Comparison of ENCODE assay signal across 19 mouse cellular contexts in the genomic region with DNA sequence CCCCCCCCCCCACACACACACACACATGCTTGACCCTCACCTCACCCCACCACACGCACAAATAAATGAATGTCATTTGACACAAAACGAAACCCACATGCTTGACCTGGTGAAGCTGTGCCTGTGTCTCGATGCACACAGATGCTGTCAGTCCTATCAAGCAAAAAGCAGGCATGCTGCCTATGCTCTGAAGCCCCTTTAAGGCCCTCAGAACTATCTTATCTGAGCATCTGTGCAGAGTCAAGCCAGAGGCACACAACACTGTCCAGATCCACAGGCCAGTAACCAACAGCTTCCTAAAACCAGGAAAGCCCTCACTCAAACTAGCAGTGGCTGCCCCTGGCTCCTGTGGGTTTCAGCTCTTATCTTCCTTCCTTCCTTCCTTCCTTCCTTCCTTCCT. TPM values are rescaled to one million over a fixed set of nuclear protein-coding genes. Genes with fewer than 3 reads are reported as not detected.
DNase-seq lines count a peak whose midpoint lies in the region; ATAC-seq and TF ChIP-seq lines count a peak whose summit lies in the region.
"Had no signal": no experiment of that assay in that cellular context is flagged by ENCODE, and none has a peak within 500 bp of the region (broad histone marks: within the 10 kb centered on the region; RNA-seq: fewer than 3 reads in every experiment).

No protein-coding gene starts in this region.

- 34% methylated on average over 3 of the region's 3 CpGs for WGBS in liver, embryonic 13.5 days (ENCODE audit: insufficient replicate concordance)
- 48% methylated on average over 3 of the region's 3 CpGs for WGBS in liver, postnatal 0 days (ENCODE audit: insufficient replicate concordance)
- 74% methylated on average over 3 of the region's 3 CpGs for WGBS in forebrain, embryonic 13.5 days

- no peaks in the 10 kb centered on the region for H3K27me3 ChIP-seq in liver, embryonic 13.5 days
- H3K27me3 ChIP-seq in liver, postnatal 0 days (ENCODE audit: insufficient read depth, low read length), result no peaks in the 10 kb centered on the region
- no peaks in the 10 kb centered on the region for H3K27me3 ChIP-seq in forebrain, embryonic 13.5 days
- H3K27me3 ChIP-seq: embryonic facial prominence, embryonic 12.5 days had no signal

- H3K4me3 ChIP-seq in liver, embryonic 13.5 days (replicated peaks), result no peak overlapping the region
- no peak overlapping the region for H3K4me3 ChIP-seq in liver, postnatal 0 days (ENCODE audit: low read depth, low read length)
- no peak overlapping the region for H3K4me3 ChIP-seq in forebrain, embryonic 13.5 days
- H3K4me3 ChIP-seq: embryonic facial prominence, embryonic 12.5 days; gastrocnemius, adult 2 months; heart, embryonic 13.5 days; hindbrain, embryonic 12.5 days had no signal

- ATAC-seq in liver, embryonic 13.5 days (ENCODE audit: low read depth), result peak; percentile 76
- no peak for ATAC-seq in liver, postnatal 0 days
- no peak for ATAC-seq in forebrain, embryonic 13.5 days
- ATAC-seq: forebrain, embryonic 16.5 days; hindbrain, embryonic 16.5 days had no signal

- no peak for TF ChIP-seq CTCF in liver, postnatal 0 days (IDR thresholded peaks at IDR 0.05; ENCODE audit: low read depth)

- H3K4me1 ChIP-seq in liver, embryonic 13.5 days (replicated peaks), result peaks cover 16% of the 10 kb centered on the region
- no peaks in the 10 kb centered on the region for H3K4me1 ChIP-seq in liver, postnatal 0 days (ENCODE audit: insufficient read depth)
- H3K4me1 ChIP-seq in forebrain, embryonic 13.5 days, result peaks cover 3% of the 10 kb centered on the region; the same call in 1 of the 2 replicates
- H3K4me1 ChIP-seq: embryonic facial prominence, embryonic 12.5 days; hindbrain, embryonic 12.5 days had no signal

- TF ChIP-seq EP300 in liver, postnatal 0 days (IDR thresholded peaks at IDR 0.05; ENCODE audit: low read depth), result no peak

- H3K36me3 ChIP-seq in liver, embryonic 13.5 days, result no peaks in the 10 kb centered on the region
- no peaks in the 10 kb centered on the region for H3K36me3 ChIP-seq in liver, postnatal 0 days (replicated peaks; ENCODE audit: insufficient read depth, low read length)
- no peaks in the 10 kb centered on the region for H3K36me3 ChIP-seq in forebrain, embryonic 13.5 days (ENCODE audit: poor library complexity, severe bottlenecking)
- H3K36me3 ChIP-seq: embryonic facial prominence, embryonic 12.5 days; heart, embryonic 13.5 days; hindbrain, embryonic 12.5 days had no signal

- no peaks in the 10 kb centered on the region for H3K9me3 ChIP-seq in liver, embryonic 13.5 days (replicated peaks)
- H3K9me3 ChIP-seq in liver, postnatal 0 days (ENCODE audit: low read length), result no peaks in the 10 kb centered on the region
- H3K9me3 ChIP-seq in forebrain, embryonic 13.5 days (replicated peaks), result no peaks in the 10 kb centered on the region
- H3K9me3 ChIP-seq: embryonic facial prominence, embryonic 12.5 days; heart, embryonic 13.5 days; hindbrain, embryonic 12.5 days had no signal

- intact Hi-C loops in heart, postnatal 25 days (cut with DNase I), result no loop called here

- H3K27ac ChIP-seq in liver, embryonic 13.5 days, result no peak overlapping the region
- no peak overlapping the region for H3K27ac ChIP-seq in liver, postnatal 0 days (ENCODE audit: low read depth)
- no peak overlapping the region for H3K27ac ChIP-seq in forebrain, embryonic 13.5 days
- H3K27ac ChIP-seq: embryonic facial prominence, embryonic 12.5 days; gastrocnemius, adult 2 months; heart, embryonic 13.5 days; hindbrain, embryonic 12.5 days had no signal

- H3K9ac ChIP-seq in liver, embryonic 13.5 days, result no peak overlapping the region
- H3K9ac ChIP-seq in liver, postnatal 0 days (replicated peaks), result no peak overlapping the region
- H3K9ac ChIP-seq in forebrain, embryonic 13.5 days, result no peak overlapping the region
- H3K9ac ChIP-seq: embryonic facial prominence, embryonic 12.5 days; heart, embryonic 13.5 days; hindbrain, embryonic 12.5 days had no signal

- peak; percentile 29 for DNase-seq in embryo, embryonic 10 days (ENCODE audit: low spot score)
- DNase-seq in embryo, embryonic 10.5 days (ENCODE audit: low spot score), result no peak
- DNase-seq in A20 (ENCODE audit: low read depth, low spot score), result peak; percentile 76
- no peak for DNase-seq in liver, embryonic 13.5 days
- no peak for DNase-seq in liver, postnatal 0 days
- DNase-seq in heart, postnatal 25 days (ENCODE audit: low spot score), result no peak
- DNase-seq: adrenal gland, adult 2 months; adrenal gland, postnatal 25 days; cerebellum, adult 18-20 months; cerebellum, adult 9-11 months; gastrocnemius, adult 2 months; gastrocnemius, postnatal 25 days; heart, postnatal 4 days had no signal

- H3K4me2 ChIP-seq in liver, embryonic 13.5 days, result peak overlapping the region; percentile 26
- H3K4me2 ChIP-seq in liver, postnatal 0 days (ENCODE audit: low read depth, low read length), result 0 out of 2 replicates have a peak overlapping the region, but pooled peaks have one; percentile 6
- no peak overlapping the region for H3K4me2 ChIP-seq in forebrain, embryonic 13.5 days
- H3K4me2 ChIP-seq: embryonic facial prominence, embryonic 12.5 days; heart, embryonic 13.5 days; hindbrain, embryonic 12.5 days had no signal

RNA-seq across cellular contexts. Expression of gene P4ha1, which starts 35.4 kb away (rescaled TPM):
- 13.9 and 16.9 TPM in 2 replicates for polyA plus RNA-seq in liver, embryonic 13.5 days (2015; fragmentation: Nextera tagmentation; extraction: Ambion mirVana)
- polyA plus RNA-seq in liver, postnatal 0 days (2015; fragmentation: Nextera tagmentation; extraction: Ambion mirVana), result 5.3 and 6.4 TPM in 2 replicates
- polyA plus RNA-seq in forebrain, embryonic 13.5 days (2015; fragmentation: Nextera tagmentation; extraction: Ambion mirVana), result 25.9 and 26.9 TPM in 2 replicates
- 10 to 100 TPM; 36.6 to 51.2 TPM for total RNA-seq in heart, postnatal 25 days (2021)

Comparison
In these comparisons a context has a peak if more than half of its experiments do, and no peak if none do; other contexts are left out.
1. DNase-seq: peak in embryo, embryonic 10 days (single experiment) and A20 (single experiment); none in embryo, embryonic 10.5 days (single experiment), liver, embryonic 13.5 days (single experiment), liver, postnatal 0 days (single experiment) and heart, postnatal 25 days (single experiment).